Mouse (Mus musculus) ovary, postnatal 10 days (tissue): ENCODE measurements around the gene Aco2.
A peak's percentile ranks its signal among the peaks of the same experiment; 100 is the strongest.

ENCODE experiments used
- DNase-seq: peaks from one replicate; pipeline ENCODE4 v3.0.0; 2022; ENCODE audit warnings: low spot score

Aco2 gene

GRCm38 (mm10) chr15:81846755-81847154 lies 25.4 kb upstream of the Aco2 start:
- DNase-seq, result no peak

- DNase-seq, result no peak
Measured at GRCm38 (mm10) chr15:81847161-81847560, 24.9 kb upstream of the Aco2 start.

GRCm38 (mm10) chr15:81847861-81848260 lies 24.2 kb upstream of the Aco2 start:
- DNase-seq, result no peak

- DNase-seq, result no peak
Measured at GRCm38 (mm10) chr15:81848301-81848700, 23.8 kb upstream of the Aco2 start.

GRCm38 (mm10) chr15:81849104-81849503 lies 23.0 kb upstream of the Aco2 start:
- DNase-seq, result no peak

GRCm38 (mm10) chr15:81850718-81851117 lies 21.4 kb upstream of the Aco2 start:
- no peak for DNase-seq

GRCm38 (mm10) chr15:81851375-81851774 lies 20.7 kb upstream of the Aco2 start:
- no peak for DNase-seq

GRCm38 (mm10) chr15:81852411-81853000 lies 19.6 kb upstream of the Aco2 start:
- DNase-seq, result no peak

- DNase-seq, result no peak
Measured at GRCm38 (mm10) chr15:81853081-81853480, 19.0 kb upstream of the Aco2 start.

- DNase-seq, result peak; percentile 46
Measured at GRCm38 (mm10) chr15:81856030-81856790, 15.9 kb upstream of the Aco2 start.

- no peak for DNase-seq
Measured at GRCm38 (mm10) chr15:81856938-81857723, 15.0 kb upstream of the Aco2 start.

DNA sequence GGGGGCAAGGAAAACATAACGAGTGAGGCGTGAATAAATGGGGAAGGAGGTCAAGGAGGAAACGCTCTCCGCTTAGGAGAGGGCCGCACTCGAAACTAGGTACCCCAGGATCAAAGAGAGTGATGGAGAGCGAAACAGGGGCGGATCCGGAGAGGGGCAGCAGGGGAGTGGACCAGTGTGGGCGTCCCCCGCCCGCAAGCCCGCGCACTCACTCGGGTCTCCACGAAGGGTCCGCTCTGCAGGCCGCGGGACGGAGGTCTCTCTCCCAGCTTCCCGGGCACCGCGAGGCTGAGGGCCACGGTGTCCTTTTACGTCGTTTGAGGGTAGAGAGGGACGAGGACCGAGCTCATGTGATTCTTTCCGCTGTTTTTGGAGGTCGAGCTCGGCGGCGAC lies 14.4 kb upstream of the Aco2 start:
- no peak for DNase-seq

GRCm38 (mm10) chr15:81858138-81858516 lies 14.0 kb upstream of the Aco2 start:
- peak; percentile 91 for DNase-seq

DNA sequence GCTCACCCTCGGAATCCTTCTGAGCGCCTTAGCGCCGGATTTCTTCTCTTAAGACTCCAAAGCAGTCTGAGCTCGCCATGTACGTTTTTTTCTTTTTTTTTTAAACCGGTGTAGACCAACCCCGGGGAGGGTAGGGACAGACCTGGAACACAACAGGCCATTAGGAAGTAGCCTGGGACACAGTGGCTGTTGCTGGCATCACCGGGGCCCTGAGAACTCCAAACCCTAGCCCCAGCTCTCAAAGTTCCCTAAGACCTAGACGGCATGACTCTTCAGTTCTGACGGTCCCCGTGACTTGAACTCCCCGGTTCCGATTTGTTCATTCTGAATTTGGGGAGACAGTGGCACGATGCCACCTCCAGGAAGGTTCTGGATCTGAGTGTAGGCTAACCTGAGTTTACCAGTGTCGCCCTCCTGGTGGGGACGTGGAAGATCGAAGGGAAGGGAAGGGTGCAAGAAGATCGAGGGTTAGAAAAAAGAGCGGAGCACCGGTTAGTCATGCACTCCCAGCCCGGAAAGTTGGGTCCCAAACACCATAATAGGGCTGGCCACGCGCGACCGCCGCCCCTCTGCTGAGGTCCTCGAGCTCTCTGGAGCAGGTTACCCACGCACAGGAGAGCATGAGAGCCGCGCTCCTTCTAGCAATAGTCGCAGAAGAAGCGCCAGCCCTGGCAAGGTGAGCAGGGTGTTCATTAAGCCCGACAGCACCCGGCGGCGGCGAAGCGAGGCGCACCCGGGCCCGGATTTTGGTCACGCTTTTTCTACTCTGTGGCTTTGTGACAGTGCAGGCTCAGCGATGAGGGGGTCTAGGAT lies 13.4 kb upstream of the Aco2 start, which contains the start of gene Tob2:
Tob2 (minus strand) TSS at position 280 of the 813 bp plus-strand sequence.
- DNase-seq, result peak; percentile 49

- peak; percentile 55 for DNase-seq
Measured at GRCm38 (mm10) chr15:81859330-81860255, 12.5 kb upstream of the Aco2 start.

DNA sequence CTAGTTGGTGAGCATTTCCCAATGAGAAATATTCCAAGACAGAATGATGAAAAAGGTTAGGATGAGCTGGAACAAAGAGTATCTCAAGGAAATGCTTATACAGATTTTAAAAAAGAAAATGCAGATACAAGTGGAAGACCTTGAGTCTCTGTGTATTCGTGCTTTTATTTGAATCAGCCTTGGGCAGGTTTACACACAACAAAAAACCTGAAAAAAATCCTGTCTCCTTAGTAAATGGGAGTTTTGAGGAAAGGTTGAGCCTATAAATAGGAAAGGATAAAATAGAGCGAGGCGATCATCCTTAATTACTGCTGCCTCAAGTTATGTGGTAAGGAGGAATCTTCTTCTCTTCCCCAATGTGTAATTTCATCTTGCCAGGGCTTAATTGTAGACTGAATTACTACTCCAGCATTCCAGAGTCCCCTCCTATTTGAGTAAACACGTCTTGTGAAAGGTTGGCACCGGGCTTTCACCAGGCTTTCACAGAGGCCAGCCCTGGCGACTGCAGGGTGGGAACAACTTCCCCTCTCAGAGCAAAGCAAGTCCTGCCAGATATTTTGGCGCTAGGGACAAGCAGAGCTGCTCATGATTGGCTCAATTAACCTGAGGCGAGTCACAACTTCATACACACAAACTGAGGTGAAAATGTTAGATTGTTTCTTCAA lies 11.5 kb upstream of the Aco2 start:
- DNase-seq, result no peak

DNA sequence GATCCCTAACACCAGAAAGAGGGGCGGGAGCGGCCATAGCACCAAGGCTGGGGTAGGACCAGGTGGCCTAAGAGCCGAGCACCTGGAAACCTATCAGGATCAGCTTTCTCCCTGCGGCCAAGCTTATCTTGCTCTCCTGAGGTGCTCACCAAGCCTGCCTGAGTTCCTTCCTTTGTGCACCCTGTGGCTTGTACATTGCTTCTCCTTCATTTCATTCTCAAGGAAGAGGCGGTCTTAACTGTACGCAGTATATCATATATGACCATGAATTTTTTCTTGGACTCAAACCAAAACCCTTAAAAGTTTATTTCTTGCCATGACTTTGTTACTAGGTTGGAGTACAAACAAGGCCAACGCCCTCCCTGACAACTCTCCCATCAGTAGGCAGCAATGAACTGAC lies 7.9 kb upstream of the Aco2 start:
- no peak for DNase-seq

DNA sequence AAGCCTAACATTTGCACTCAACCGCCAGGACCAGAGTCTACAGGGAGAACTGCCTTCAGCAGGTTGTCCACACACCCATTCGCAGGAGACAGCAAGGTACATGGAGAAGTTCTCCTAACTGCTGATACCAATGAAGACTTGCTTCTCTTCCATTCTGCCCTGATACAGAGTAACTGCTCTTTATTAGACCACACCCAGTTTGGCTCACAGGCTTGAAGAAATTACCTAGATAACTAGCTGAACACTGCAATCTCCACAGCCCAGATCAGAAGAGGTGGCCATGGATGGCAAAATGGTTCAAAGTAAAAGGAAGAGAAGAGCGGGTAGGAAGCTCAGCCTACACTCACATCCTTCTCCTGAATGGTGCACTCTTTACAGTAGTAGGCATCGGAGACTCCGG lies 2.1 kb upstream of the Aco2 start:
- no peak for DNase-seq

GRCm38 (mm10) chr15:81871604-81872261 lies 376 bp upstream of the Aco2 start, which contains the start of gene Phf5a:
Phf5a (minus strand) TSS chr15:81871911.
- peak; percentile 61 for DNase-seq
